Mouse (Mus musculus) embryonic facial prominence, embryonic 12.5 days (tissue): ENCODE results near the gene Hnrnph3. TPM values are rescaled to one million over a fixed set of nuclear protein-coding genes. Genes with fewer than 3 reads are reported as not detected.

Source experiments
- ATAC-seq: fragments of 200-750 bp; cut with Nextera tagmentation; 2 replicates; pipeline ENCODE4 v1.8.0; 2017; ENCODE audit not compliant: insufficient number of reproducible peaks, insufficient read depth, low FRiP score, low TSS enrichment
- H3K27ac ChIP-seq: fragments of 300-500 bp; sonication (generic); 2 replicates; pipeline ENCODE4 v1.5.1; 2016; ENCODE audit warnings: mild to moderate bottlenecking
- H3K27me3 ChIP-seq: fragments of 300-500 bp; sonication (generic); 2 replicates; pipeline ENCODE4 v1.6.1; 2016; ENCODE audit warnings: mild to moderate bottlenecking, moderate library complexity
- H3K36me3 ChIP-seq: fragments of 300-500 bp; sonication (generic); 2 replicates; pipeline ENCODE4 v1.6.1; 2016; ENCODE audit warnings: mild to moderate bottlenecking
- H3K4me1 ChIP-seq: fragments of 300-500 bp; sonication (generic); 2 replicates; pipeline ENCODE4 v1.6.1; 2016
- H3K4me2 ChIP-seq: fragments of 300-500 bp; sonication (generic); replicated peaks from 2 replicates; pipeline ENCODE4 v1.6.1; 2016; ENCODE audit warnings: mild to moderate bottlenecking, moderate library complexity
- H3K4me3 ChIP-seq: fragments of 300-500 bp; sonication (generic); 2 replicates; pipeline ENCODE4 v1.5.1; 2016; ENCODE audit warnings: mild to moderate bottlenecking
- H3K9ac ChIP-seq: fragments of 300-500 bp; sonication (generic); 2 replicates; pipeline ENCODE4 v1.6.1; 2016; ENCODE audit warnings: mild to moderate bottlenecking, moderate library complexity
- H3K9me3 ChIP-seq: fragments of 300-500 bp; sonication (generic); 2 replicates; pipeline ENCODE4 v1.6.1; 2016; ENCODE audit warnings: mild to moderate bottlenecking, moderate library complexity
- WGBS: fragments of 180-500 bp; shearing (Covaris S2); methylation state at CpG from one replicate; pipeline ENCODE4 v1.1.7; 2016; 5-methylcytosine and 5-hydroxymethylcytosine counted together
- polyA plus RNA-seq: library from polyadenylated mRNA; unstranded; fragments of >200 nt; fragmentation: Nextera tagmentation; extraction: Ambion mirVana; gene quantifications from 2 replicates; pipeline ENCODE4 v1.2.1, GENCODE M21; 2016

The Hnrnph3 gene
- polyA plus RNA-seq, 1 experiment from 2014 or later = 176 TPM

DNA sequence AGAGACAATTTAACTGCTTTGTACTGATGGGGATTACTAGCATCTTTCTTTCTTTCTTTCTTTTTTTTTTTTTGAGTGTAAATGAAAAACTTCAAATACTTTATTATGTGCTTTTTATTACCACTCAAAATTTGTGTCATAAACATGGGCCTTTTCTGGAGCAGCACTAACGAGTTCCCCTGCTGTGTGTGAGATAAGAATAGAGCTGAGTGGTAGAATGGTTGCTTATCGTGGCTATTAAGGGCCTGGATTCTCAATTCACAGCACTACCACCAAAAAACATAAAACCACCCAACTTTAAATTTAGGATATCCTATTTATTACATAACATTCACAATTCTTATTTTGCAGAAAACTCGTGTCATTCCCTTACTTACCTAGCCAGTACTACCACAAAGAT lies 10.5 kb downstream of the Hnrnph3 start:
- H3K36me3 ChIP-seq = peaks cover 87% of the 10 kb centered on the region
- WGBS = 86% methylated on average over 3 of the region's 3 CpGs
- no peak overlapping the region for H3K9ac ChIP-seq
- H3K4me1 ChIP-seq = no peaks in the 10 kb centered on the region
- no peaks in the 10 kb centered on the region for H3K27me3 ChIP-seq
- H3K27ac ChIP-seq = no peak overlapping the region
- ATAC-seq = no peak
- H3K9me3 ChIP-seq = no peaks in the 10 kb centered on the region
- no peak overlapping the region for H3K4me2 ChIP-seq
- H3K4me3 ChIP-seq = no peak overlapping the region

DNA sequence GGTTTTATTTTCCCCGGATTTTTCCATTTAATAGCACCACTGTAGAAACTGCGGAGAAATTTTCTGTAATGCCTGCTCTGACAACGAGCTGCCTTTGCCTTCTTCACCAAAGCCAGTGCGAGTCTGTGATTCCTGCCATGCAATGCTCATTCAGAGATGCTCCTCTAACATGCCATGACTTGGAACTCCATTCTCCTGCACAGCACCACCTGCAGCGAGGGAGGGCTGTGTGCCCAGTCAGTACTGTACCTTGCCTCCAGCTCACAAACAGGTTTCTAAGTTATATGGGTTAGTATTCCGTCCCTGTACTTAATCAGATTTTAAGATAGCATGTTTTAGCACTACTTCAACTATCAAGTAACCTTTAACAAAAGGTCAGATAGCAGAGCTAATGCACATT lies 12.5 kb downstream of the Hnrnph3 start:
- H3K36me3 ChIP-seq = peaks cover 89% of the 10 kb centered on the region
- H3K4me1 ChIP-seq = no peaks in the 10 kb centered on the region
- WGBS = 89% methylated on average over 6 of the region's 6 CpGs
- H3K4me2 ChIP-seq = no peak overlapping the region
- ATAC-seq = no peak
- H3K9me3 ChIP-seq = no peaks in the 10 kb centered on the region
- no peaks in the 10 kb centered on the region for H3K27me3 ChIP-seq
- H3K4me3 ChIP-seq = no peak overlapping the region
- H3K27ac ChIP-seq = no peak overlapping the region
- no peak overlapping the region for H3K9ac ChIP-seq

DNA sequence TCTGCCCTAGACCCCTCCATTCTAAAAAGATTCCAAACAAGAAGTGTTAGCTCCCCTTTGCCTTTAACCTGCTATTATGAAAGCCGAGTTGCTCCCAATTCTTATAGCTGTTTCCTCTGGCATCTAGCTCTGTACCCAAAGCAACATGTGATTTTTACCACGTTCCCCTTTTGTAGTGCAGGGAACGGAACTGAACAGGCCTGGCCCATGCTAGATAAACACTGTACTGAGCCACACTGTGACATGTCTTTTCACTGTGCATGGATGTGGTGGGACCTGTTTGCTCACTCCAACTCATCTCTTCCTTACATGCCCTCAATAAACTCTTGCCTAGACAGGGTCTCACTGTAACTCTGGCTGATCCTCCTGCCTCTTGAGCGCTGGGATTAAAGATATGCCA lies 13.7 kb downstream of the Hnrnph3 start:
- H3K9me3 ChIP-seq = no peaks in the 10 kb centered on the region
- no peaks in the 10 kb centered on the region for H3K27me3 ChIP-seq
- no peak for ATAC-seq
- H3K27ac ChIP-seq = no peak overlapping the region
- H3K9ac ChIP-seq = no peak overlapping the region
- no peak overlapping the region for H3K4me2 ChIP-seq
- peaks cover 89% of the 10 kb centered on the region for H3K36me3 ChIP-seq
- 84% methylated on average over 4 of the region's 4 CpGs for WGBS
- no peaks in the 10 kb centered on the region for H3K4me1 ChIP-seq
- no peak overlapping the region for H3K4me3 ChIP-seq

DNA sequence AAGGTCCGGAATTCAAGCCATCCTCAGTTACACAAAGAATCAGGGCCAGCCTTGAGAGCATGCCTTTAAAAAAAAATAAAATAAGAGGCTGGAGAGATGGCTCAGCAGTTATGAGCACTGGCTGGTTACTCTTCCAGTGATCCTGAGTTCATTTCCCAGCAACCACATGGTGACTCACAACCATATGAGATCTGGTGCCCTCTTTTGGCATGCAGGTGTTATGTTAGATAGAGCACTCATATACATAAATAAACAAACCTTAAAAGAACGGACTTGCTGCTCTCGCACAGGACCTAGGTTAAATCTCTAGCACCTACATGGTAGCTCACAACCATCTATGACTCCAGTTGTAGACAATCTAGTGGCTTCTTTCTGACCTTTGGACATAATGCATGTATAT lies 15.8 kb downstream of the Hnrnph3 start:
- no peak overlapping the region for H3K4me3 ChIP-seq
- WGBS = 63% methylated on average over 3 of the region's 3 CpGs
- no peak overlapping the region for H3K4me2 ChIP-seq
- H3K9me3 ChIP-seq = no peaks in the 10 kb centered on the region
- peaks cover 90% of the 10 kb centered on the region for H3K36me3 ChIP-seq
- no peak overlapping the region for H3K9ac ChIP-seq
- no peak overlapping the region for H3K27ac ChIP-seq
- no peaks in the 10 kb centered on the region for H3K27me3 ChIP-seq
- ATAC-seq = no peak
- no peaks in the 10 kb centered on the region for H3K4me1 ChIP-seq

DNA sequence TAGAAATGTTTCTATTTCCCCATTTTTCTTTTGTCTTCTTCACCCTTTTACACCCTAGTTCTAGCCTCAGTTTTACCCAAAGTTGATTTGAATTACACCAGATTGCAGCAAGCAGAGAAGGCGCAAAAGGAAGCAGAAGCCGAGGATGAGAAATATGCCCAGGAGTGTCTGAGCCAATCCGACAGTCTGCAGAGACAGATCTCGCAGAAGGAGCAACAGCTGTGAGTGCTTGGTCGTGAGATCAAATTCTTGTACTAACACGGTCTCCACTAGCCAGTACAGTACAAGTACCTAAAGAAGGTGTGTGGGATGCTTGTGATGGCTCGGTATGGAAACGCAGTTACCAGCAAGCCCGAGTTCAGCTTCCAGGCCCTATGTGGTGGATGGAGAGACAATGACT lies 19.5 kb downstream of the Hnrnph3 start:
- H3K27ac ChIP-seq = no peak overlapping the region
- no peak overlapping the region for H3K9ac ChIP-seq
- no peak overlapping the region for H3K4me3 ChIP-seq
- no peak overlapping the region for H3K4me2 ChIP-seq
- no peaks in the 10 kb centered on the region for H3K4me1 ChIP-seq
- 89% methylated on average over 9 of the region's 9 CpGs for WGBS
- no peaks in the 10 kb centered on the region for H3K27me3 ChIP-seq
- H3K9me3 ChIP-seq = no peaks in the 10 kb centered on the region
- H3K36me3 ChIP-seq = peaks cover 91% of the 10 kb centered on the region
- no peak for ATAC-seq

DNA sequence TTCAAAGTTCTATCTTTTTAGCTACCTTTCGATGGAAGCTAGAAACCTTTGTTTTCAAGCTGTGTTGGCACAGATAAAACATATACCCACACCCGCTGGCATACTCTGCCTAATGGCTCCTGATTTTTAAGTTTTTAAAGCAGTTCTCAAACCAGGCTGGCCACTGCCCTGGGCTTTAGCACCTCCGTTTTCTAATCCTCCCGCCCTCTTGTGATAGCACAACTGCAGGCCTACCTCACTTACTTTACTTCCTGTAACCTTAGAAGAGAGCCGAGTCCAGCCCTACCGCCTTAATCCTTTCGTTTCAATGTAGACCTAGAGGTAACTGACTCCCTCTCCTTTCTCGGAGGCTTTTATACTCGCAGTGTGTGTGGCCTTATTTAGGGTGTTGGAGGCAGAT lies 20.8 kb downstream of the Hnrnph3 start:
- H3K36me3 ChIP-seq = peaks cover 89% of the 10 kb centered on the region
- no peak overlapping the region for H3K9ac ChIP-seq
- H3K4me2 ChIP-seq = no peak overlapping the region
- ATAC-seq = no peak
- H3K27me3 ChIP-seq = no peaks in the 10 kb centered on the region
- H3K9me3 ChIP-seq = no peaks in the 10 kb centered on the region
- 64% methylated on average over 9 of the region's 9 CpGs for WGBS
- H3K4me3 ChIP-seq = no peak overlapping the region
- H3K27ac ChIP-seq = no peak overlapping the region
- no peaks in the 10 kb centered on the region for H3K4me1 ChIP-seq

DNA sequence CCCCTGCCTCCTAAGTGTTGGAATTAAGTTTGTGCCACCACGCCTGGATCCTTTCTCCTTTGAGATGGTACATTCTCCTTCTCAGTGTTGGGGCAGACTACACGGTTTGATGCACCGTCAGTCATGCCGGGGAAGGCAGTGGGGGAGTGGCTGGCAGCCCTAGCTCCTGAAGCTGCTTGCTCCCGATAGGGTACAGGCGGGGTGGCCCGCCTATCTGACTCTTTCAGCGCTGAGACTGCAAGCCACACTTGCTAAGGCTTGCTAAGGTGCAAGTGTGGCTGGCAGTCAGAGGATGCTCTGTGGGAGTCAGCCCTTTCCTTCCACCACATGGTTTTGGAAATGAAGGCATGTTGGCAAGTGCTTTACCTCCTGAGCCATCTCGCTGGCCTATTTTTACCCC lies 23.4 kb downstream of the Hnrnph3 start:
- Histone ChIP-seq H3K9me3 (no peaks in the 10 kb centered on the region), H3K27ac (no peak overlapping the region), H3K27me3 (no peaks in the 10 kb centered on the region), H3K4me2 (no peak overlapping the region), H3K36me3 (peaks cover 88% of the 10 kb centered on the region), H3K9ac (no peak overlapping the region), H3K4me1 (no peaks in the 10 kb centered on the region), H3K4me3 (no peak overlapping the region)
- 73% methylated on average over 9 of the region's 9 CpGs for WGBS
- no peak for ATAC-seq

DNA sequence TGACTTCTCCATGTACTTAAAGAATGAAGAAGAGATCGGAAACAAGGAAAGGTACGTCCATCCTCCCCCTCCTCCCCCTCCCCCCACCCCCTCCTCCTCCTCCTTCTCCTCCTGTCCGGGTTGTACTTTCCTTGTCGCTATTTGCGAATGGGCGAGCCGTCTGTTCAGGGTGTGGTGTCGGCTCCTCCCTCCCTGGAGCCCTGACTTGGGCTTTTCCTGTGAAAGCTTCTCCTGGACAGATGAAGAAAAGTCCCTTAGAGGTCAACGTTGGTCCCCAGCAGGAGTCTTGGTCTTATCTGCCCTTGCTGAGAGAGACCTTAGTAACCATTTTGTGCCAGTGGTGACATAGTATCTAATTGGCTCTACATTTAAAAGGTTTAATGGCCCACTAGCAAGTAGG lies 30.0 kb downstream of the Hnrnph3 start:
- ATAC-seq = no peak
- no peak overlapping the region for H3K4me2 ChIP-seq
- no peaks in the 10 kb centered on the region for H3K9me3 ChIP-seq
- no peak overlapping the region for H3K4me3 ChIP-seq
- no peak overlapping the region for H3K9ac ChIP-seq
- no peak overlapping the region for H3K27ac ChIP-seq
- H3K4me1 ChIP-seq = no peaks in the 10 kb centered on the region
- 84% methylated on average over 8 of the region's 9 CpGs for WGBS
- peaks cover 89% of the 10 kb centered on the region for H3K36me3 ChIP-seq
- H3K27me3 ChIP-seq = no peaks in the 10 kb centered on the region

DNA sequence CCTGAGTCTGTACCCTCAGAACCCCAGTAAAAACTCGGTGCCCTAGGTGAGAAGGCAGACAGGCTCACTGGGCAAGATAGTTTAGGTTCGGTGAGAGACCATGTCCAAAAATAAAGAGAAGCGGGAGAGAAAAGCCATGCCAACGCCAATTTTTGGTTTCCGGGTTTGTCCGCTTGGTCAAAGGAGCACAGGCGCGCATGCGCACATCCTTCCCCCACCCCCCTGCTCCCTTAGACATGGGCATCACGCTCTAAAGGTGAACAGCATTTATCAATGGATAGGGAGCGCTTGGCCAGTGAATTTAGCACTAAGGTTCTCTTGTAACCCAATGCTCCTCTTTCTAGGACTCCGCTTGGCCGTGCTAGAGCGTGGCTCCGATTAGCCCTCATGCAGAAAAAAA lies 33.4 kb downstream of the Hnrnph3 start:
- Histone ChIP-seq H3K4me1 (no peaks in the 10 kb centered on the region), H3K4me3 (no peak overlapping the region), H3K27ac (no peak overlapping the region), H3K9me3 (no peaks in the 10 kb centered on the region), H3K4me2 (no peak overlapping the region), H3K9ac (no peak overlapping the region), H3K27me3 (no peaks in the 10 kb centered on the region), H3K36me3 (peaks cover 78% of the 10 kb centered on the region)
- no peak for ATAC-seq
- 92% methylated on average over 15 of the region's 15 CpGs for WGBS

DNA sequence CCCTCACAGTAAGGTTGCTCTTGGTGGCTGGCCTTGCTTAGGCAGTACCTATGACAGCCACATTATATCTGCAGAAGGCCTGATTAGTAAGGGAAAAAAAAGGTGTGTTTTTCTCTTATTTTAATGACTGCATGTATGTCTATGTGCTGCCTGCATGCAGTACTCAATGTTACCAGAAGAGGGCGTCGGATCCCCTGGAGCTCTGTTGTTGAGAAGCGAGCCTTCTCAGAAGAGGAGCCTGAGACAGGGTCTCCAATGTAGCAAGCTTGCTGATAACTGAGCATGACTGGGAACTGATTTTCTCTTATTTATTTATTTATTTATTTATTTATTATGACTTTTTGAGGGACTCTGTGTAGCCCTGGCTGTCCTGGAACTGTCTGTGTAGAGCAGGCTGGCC lies 36.7 kb downstream of the Hnrnph3 start:
- peaks cover 68% of the 10 kb centered on the region for H3K36me3 ChIP-seq

DNA sequence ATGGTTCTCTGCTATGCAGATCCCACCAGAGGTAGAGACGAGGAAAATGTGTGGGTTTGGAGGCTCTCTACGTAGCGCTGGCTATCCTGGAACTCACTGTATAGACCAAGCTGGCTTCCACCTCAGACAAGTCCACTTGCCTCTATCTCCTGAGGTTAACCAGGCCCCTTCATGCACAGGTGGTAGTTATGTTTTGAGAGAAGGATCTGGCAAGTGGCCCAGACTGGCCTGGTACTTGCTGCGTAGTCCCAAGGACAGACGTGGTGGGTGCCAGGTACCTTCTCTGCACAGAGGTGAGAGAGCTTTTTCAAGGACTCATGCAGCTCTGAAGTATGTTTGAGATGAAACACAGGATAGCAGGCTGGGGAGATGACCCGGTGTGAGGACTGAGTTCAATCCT lies 39.5 kb downstream of the Hnrnph3 start:
- Histone ChIP-seq H3K9me3 (no peaks in the 10 kb centered on the region), H3K27ac (no peak overlapping the region), H3K9ac (no peak overlapping the region), H3K27me3 (no peaks in the 10 kb centered on the region), H3K36me3 (peaks cover 41% of the 10 kb centered on the region), H3K4me1 (peaks cover 7% of the 10 kb centered on the region), H3K4me3 (no peak overlapping the region), H3K4me2 (no peak overlapping the region)
- no peak for ATAC-seq
- WGBS = 93% methylated on average over 6 of the region's 6 CpGs

More for the DNA sequence above, 36.7 kb downstream of the Hnrnph3 start:
- no peaks in the 10 kb centered on the region for H3K9me3 ChIP-seq
- H3K27ac ChIP-seq = no peak overlapping the region
- no peaks in the 10 kb centered on the region for H3K4me1 ChIP-seq
- H3K27me3 ChIP-seq = no peaks in the 10 kb centered on the region
- H3K4me3 ChIP-seq = no peak overlapping the region
- no peak for ATAC-seq
- no peak overlapping the region for H3K4me2 ChIP-seq
- H3K9ac ChIP-seq = no peak overlapping the region
- WGBS = 23% methylated on average over 3 of the region's 3 CpGs

DNA sequence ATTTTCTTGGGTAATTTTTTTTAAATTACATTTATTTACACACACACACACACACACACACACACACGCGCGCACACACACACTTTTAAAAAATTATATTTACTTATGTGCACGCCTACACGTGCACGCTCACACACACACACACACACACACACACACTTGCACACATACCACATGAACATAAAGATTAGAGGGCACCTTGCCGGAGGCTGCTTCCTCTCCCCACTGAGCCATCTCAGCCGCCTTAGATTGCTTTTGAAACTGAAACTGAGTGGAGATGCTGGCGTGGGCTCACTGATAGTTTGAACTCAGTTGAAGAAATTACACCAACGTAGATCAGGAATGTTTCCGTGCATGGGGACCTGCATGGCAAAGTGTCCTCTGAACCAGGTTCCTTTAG lies 39.9 kb downstream of the Hnrnph3 start:
- Histone ChIP-seq H3K4me2 (no peak overlapping the region), H3K9me3 (no peaks in the 10 kb centered on the region), H3K27me3 (no peaks in the 10 kb centered on the region), H3K9ac (no peak overlapping the region), H3K36me3 (peaks cover 36% of the 10 kb centered on the region), H3K4me1 (peaks cover 8% of the 10 kb centered on the region), H3K4me3 (no peak overlapping the region), H3K27ac (no peak overlapping the region)
- 92% methylated on average over 11 of the region's 11 CpGs for whole genome bisulfite sequencing
- no peak for ATAC-seq
